Mouse (Mus musculus) layer of hippocampus, postnatal 14 days (tissue): ENCODE data around the gene Ephb1. TPM values are rescaled to one million over a fixed set of nuclear protein-coding genes. Genes with fewer than 3 reads are reported as not detected.

Experiments
- DNase-seq, 2 experiments: peaks; one replicate each; pipeline ENCODE4 v3.0.0; 2021 to 2022; ENCODE audit warnings: low spot score in 2 of 2, mixed read lengths in 1 of 2
- microRNA-seq, 2 experiments: library from miRNA; unstranded; fragments of <30 nt; microRNA quantifications; one replicate each; pipeline ENCODE4 v1.2.0; 2021
- total RNA-seq, 2 experiments: library from RNA; stranded (reverse); gene quantifications; 2 replicates each; pipeline ENCODE4 v1.2.3; 2021

The Ephb1 gene
- total RNA-seq, 2 experiments from 2014 or later = 46.2 to 48.5 TPM

- no peak for DNase-seq
These were observed 431.6 kb downstream of the Ephb1 start for GRCm38 (mm10) chr9:101922846-101923245.

- DNase-seq = no peak
These were observed 435.2 kb downstream of the Ephb1 start for GRCm38 (mm10) chr9:101919324-101919723.

- DNase-seq = no peak
These were observed 435.7 kb downstream of the Ephb1 start for GRCm38 (mm10) chr9:101918771-101919170.

- DNase-seq = no peak
These were observed 439.4 kb downstream of the Ephb1 start for GRCm38 (mm10) chr9:101915082-101915481.

GRCm38 (mm10) chr9:101911176-101911866, 443.2 kb downstream of the Ephb1 start:
- peak; percentile 19 to 27 for DNase-seq

- DNase-seq = no peak
These were observed 445.0 kb downstream of the Ephb1 start for GRCm38 (mm10) chr9:101909491-101909890.

- DNase-seq = no peak
These were observed 445.6 kb downstream of the Ephb1 start for GRCm38 (mm10) chr9:101908849-101909248.

- DNase-seq = no peak
These were observed 446.7 kb downstream of the Ephb1 start for GRCm38 (mm10) chr9:101907747-101908255.

GRCm38 (mm10) chr9:101903406-101903805, 451.1 kb downstream of the Ephb1 start:
- peak; percentile 21 to 54 for DNase-seq

- no peak for DNase-seq
These were observed 456.6 kb downstream of the Ephb1 start for GRCm38 (mm10) chr9:101897851-101898250.

- DNase-seq = peak; percentile 12 to 41
These were observed 471.2 kb downstream of the Ephb1 start for GRCm38 (mm10) chr9:101883295-101883694.

- no peak for DNase-seq
These were observed 477.1 kb downstream of the Ephb1 start for GRCm38 (mm10) chr9:101877109-101877987.

GRCm38 (mm10) chr9:101875306-101875705, 479.2 kb downstream of the Ephb1 start:
- DNase-seq = no peak

Small RNA genes lying within 50 kb of the gene (microRNA-seq; reads per million reads assigned to microRNA genes)
- gene Mir7243 = 0 reads per million in 2 experiments

Other genes starting within 250 kb of the Ephb1 start
- 1 to 10 TPM; 4.9 to 7.4 TPM for gene Ky, start 151.1 kb upstream of the Ephb1 start, total RNA-seq